Mouse (Mus musculus): Measurements from ENCODE around the gene Bcas3.

- TF ChIP-seq CTCF (IDR thresholded peaks at IDR 0.05): no peak
- TF ChIP-seq EP300 (IDR thresholded peaks at IDR 0.05): no peak
These were observed 172.5 kb downstream of the Bcas3 start for GRCm38 (mm10) chr11:85525501-85525885.
